Mouse (Mus musculus): ENCODE results near the gene Kcnt2. TPM values are rescaled to one million over a fixed set of nuclear protein-coding genes. Genes with fewer than 3 reads are reported as not detected.

Kcnt2 gene
- polyA plus RNA-seq, 1 experiment, result 2.7 TPM

- DNase-seq (ENCODE audit: low read depth), result peak; percentile 77
- TF ChIP-seq CTCF (IDR thresholded peaks at IDR 0.05; ENCODE audit: borderline replicate concordance, extremely low read depth, insufficient read depth, insufficient read length) (peak; percentile 65; the same call in 1 of the 2 replicates), POLR2A (IDR thresholded peaks at IDR 0.05; ENCODE audit: borderline replicate concordance, extremely low read depth, insufficient read depth, insufficient read length, poor library complexity, severe bottlenecking) (no peak)
Observed at GRCm38 (mm10) chr1:140531285-140531908, 285.4 kb downstream of the Kcnt2 start.

- DNase-seq (ENCODE audit: low read depth), result no peak
- no peak for TF ChIP-seq POLR2A (IDR thresholded peaks at IDR 0.05; ENCODE audit: borderline replicate concordance, extremely low read depth, insufficient read depth, insufficient read length, poor library complexity, severe bottlenecking)
Observed at GRCm38 (mm10) chr1:140534849-140535248, 288.9 kb downstream of the Kcnt2 start.

GRCm38 (mm10) chr1:140542066-140542465 lies 296.1 kb downstream of the Kcnt2 start:
- no peak for DNase-seq (ENCODE audit: low read depth)
- TF ChIP-seq CTCF (IDR thresholded peaks at IDR 0.05; ENCODE audit: borderline replicate concordance, extremely low read depth, insufficient read depth, insufficient read length), result no peak
- TF ChIP-seq POLR2A (IDR thresholded peaks at IDR 0.05; ENCODE audit: borderline replicate concordance, extremely low read depth, insufficient read depth, insufficient read length, poor library complexity, severe bottlenecking), result no peak

GRCm38 (mm10) chr1:140548711-140549110 lies 302.8 kb downstream of the Kcnt2 start:
- TF ChIP-seq CTCF (IDR thresholded peaks at IDR 0.05; ENCODE audit: borderline replicate concordance, extremely low read depth, insufficient read depth, insufficient read length) (no peak), POLR2A (IDR thresholded peaks at IDR 0.05; ENCODE audit: borderline replicate concordance, extremely low read depth, insufficient read depth, insufficient read length, poor library complexity, severe bottlenecking) (no peak)
- DNase-seq (ENCODE audit: low read depth), result peak; percentile 65

- peak; percentile 28 for DNase-seq (ENCODE audit: low read depth)
- TF ChIP-seq CTCF (IDR thresholded peaks at IDR 0.05; ENCODE audit: borderline replicate concordance, extremely low read depth, insufficient read depth, insufficient read length) (no peak), POLR2A (IDR thresholded peaks at IDR 0.05; ENCODE audit: borderline replicate concordance, extremely low read depth, insufficient read depth, insufficient read length, poor library complexity, severe bottlenecking) (no peak)
Observed at GRCm38 (mm10) chr1:140560801-140561200, 314.8 kb downstream of the Kcnt2 start.

GRCm38 (mm10) chr1:140572141-140572540 lies 326.2 kb downstream of the Kcnt2 start:
- no peak for TF ChIP-seq POLR2A (IDR thresholded peaks at IDR 0.05; ENCODE audit: borderline replicate concordance, extremely low read depth, insufficient read depth, insufficient read length, poor library complexity, severe bottlenecking)
- no peak for TF ChIP-seq CTCF (IDR thresholded peaks at IDR 0.05; ENCODE audit: borderline replicate concordance, extremely low read depth, insufficient read depth, insufficient read length)
- DNase-seq (ENCODE audit: low read depth), result no peak

- peak; percentile 65 for DNase-seq (ENCODE audit: low read depth)
- no peak for TF ChIP-seq POLR2A (IDR thresholded peaks at IDR 0.05; ENCODE audit: borderline replicate concordance, extremely low read depth, insufficient read depth, insufficient read length, poor library complexity, severe bottlenecking)
- no peak for TF ChIP-seq CTCF (IDR thresholded peaks at IDR 0.05; ENCODE audit: borderline replicate concordance, extremely low read depth, insufficient read depth, insufficient read length)
Observed at GRCm38 (mm10) chr1:140578607-140579006, 332.6 kb downstream of the Kcnt2 start.

GRCm38 (mm10) chr1:140588302-140588701 lies 342.3 kb downstream of the Kcnt2 start:
- DNase-seq (ENCODE audit: low read depth), result no peak
- TF ChIP-seq POLR2A (IDR thresholded peaks at IDR 0.05; ENCODE audit: borderline replicate concordance, extremely low read depth, insufficient read depth, insufficient read length, poor library complexity, severe bottlenecking) (no peak), CTCF (IDR thresholded peaks at IDR 0.05; ENCODE audit: borderline replicate concordance, extremely low read depth, insufficient read depth, insufficient read length) (no peak)

- no peak for DNase-seq (ENCODE audit: low read depth)
- TF ChIP-seq CTCF (IDR thresholded peaks at IDR 0.05; ENCODE audit: borderline replicate concordance, extremely low read depth, insufficient read depth, insufficient read length) (no peak), POLR2A (IDR thresholded peaks at IDR 0.05; ENCODE audit: borderline replicate concordance, extremely low read depth, insufficient read depth, insufficient read length, poor library complexity, severe bottlenecking) (no peak)
Observed at GRCm38 (mm10) chr1:140608765-140609297, 362.9 kb downstream of the Kcnt2 start.

GRCm38 (mm10) chr1:140613101-140613500 lies 367.1 kb downstream of the Kcnt2 start:
- TF ChIP-seq POLR2A (IDR thresholded peaks at IDR 0.05; ENCODE audit: borderline replicate concordance, extremely low read depth, insufficient read depth, insufficient read length, poor library complexity, severe bottlenecking) (no peak), CTCF (IDR thresholded peaks at IDR 0.05; ENCODE audit: borderline replicate concordance, extremely low read depth, insufficient read depth, insufficient read length) (no peak)
- no peak for DNase-seq (ENCODE audit: low read depth)

GRCm38 (mm10) chr1:140614840-140615239 lies 368.9 kb downstream of the Kcnt2 start:
- TF ChIP-seq CTCF (IDR thresholded peaks at IDR 0.05; ENCODE audit: borderline replicate concordance, extremely low read depth, insufficient read depth, insufficient read length) (no peak), POLR2A (IDR thresholded peaks at IDR 0.05; ENCODE audit: borderline replicate concordance, extremely low read depth, insufficient read depth, insufficient read length, poor library complexity, severe bottlenecking) (no peak)
- no peak for DNase-seq (ENCODE audit: low read depth)

- TF ChIP-seq POLR2A (IDR thresholded peaks at IDR 0.05; ENCODE audit: borderline replicate concordance, extremely low read depth, insufficient read depth, insufficient read length, poor library complexity, severe bottlenecking), result no peak
- TF ChIP-seq CTCF (IDR thresholded peaks at IDR 0.05; ENCODE audit: borderline replicate concordance, extremely low read depth, insufficient read depth, insufficient read length), result no peak
Observed at GRCm38 (mm10) chr1:140618164-140618563, 372.2 kb downstream of the Kcnt2 start.

More at GRCm38 (mm10) chr1:140618164-140618563, 372.2 kb downstream of the Kcnt2 start:
- DNase-seq (ENCODE audit: low read depth), result no peak

Data from brain, embryonic 14.5 days (tissue).